Mouse (Mus musculus) lung, postnatal 0 days (tissue): Measurements from ENCODE around the gene Prcc.

Experiments used
- CTCF ChIP-seq: IDR thresholded peaks from 2 replicates; pipeline ENCODE4 v1.5.1; 2016; ENCODE audit warnings: antibody characterized with exemption, mild to moderate bottlenecking
- EP300 ChIP-seq: IDR thresholded peaks from 2 replicates; pipeline ENCODE4 v1.6.1; 2016; ENCODE audit warnings: antibody characterized with exemption, mild to moderate bottlenecking, control low read depth

DNA sequence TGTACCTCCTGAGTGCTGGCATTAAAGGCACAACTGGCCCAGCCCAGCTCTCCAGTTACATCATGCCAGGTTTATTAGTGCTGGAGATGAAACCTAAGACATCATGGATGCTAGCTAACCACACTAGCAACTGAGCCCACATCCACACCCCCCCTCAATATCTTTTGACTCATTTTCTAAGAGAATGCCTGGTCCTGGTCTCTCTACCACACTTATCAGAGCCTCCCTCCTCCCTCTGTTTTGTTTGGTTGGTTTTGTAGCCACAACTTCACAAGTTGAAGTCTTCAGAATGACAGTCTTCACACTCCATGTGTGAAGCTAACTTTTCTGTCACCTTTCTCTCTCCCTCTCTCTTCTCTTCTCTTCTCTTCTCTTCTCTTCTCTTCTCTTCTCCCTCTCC, 44.5 kb downstream of the Prcc start:
- TF ChIP-seq CTCF (no peak), EP300 (no peak)
